Mouse (Mus musculus): ENCODE data around the gene Eapp.
"Not testable (repeated sequence)": the region's sequence is repeated elsewhere in the genome, so short reads cannot be mapped to it uniquely, and the experiment has no call there.

The Eapp gene

GRCm38 (mm10) chr12:54695511-54696241, at the start of gene Eapp:
Eapp (minus strand) TSS chr12:54695897.
- DNase-seq (ENCODE audit: low spot score) = peak; percentile 88

- DNase-seq (ENCODE audit: low spot score) = not testable (repeated sequence)
These were observed 43.1 kb upstream of the Eapp start for GRCm38 (mm10) chr12:54738661-54739243.

- DNase-seq (ENCODE audit: low spot score) = not testable (repeated sequence)
These were observed 42.4 kb upstream of the Eapp start for GRCm38 (mm10) chr12:54737891-54738660.

GRCm38 (mm10) chr12:54734307-54735131, 38.8 kb upstream of the Eapp start:
- DNase-seq (ENCODE audit: low spot score) = not testable (repeated sequence)

- DNase-seq (ENCODE audit: low spot score) = not testable (repeated sequence)
These were observed 33.7 kb upstream of the Eapp start for GRCm38 (mm10) chr12:54729140-54730059.

GRCm38 (mm10) chr12:54718871-54719786, 23.4 kb upstream of the Eapp start:
- DNase-seq (ENCODE audit: low spot score) = not testable (repeated sequence)

GRCm38 (mm10) chr12:54717516-54717915, 21.8 kb upstream of the Eapp start:
- not testable (repeated sequence) for DNase-seq (ENCODE audit: low spot score)

GRCm38 (mm10) chr12:54713822-54714626, 18.3 kb upstream of the Eapp start:
- DNase-seq (ENCODE audit: low spot score) = not testable (repeated sequence)

- not testable (repeated sequence) for DNase-seq (ENCODE audit: low spot score)
These were observed 14.8 kb upstream of the Eapp start for GRCm38 (mm10) chr12:54710494-54710879.

GRCm38 (mm10) chr12:54709691-54710493, 14.2 kb upstream of the Eapp start:
- not testable (repeated sequence) for DNase-seq (ENCODE audit: low spot score)

GRCm38 (mm10) chr12:54699394-54699793, 3.7 kb upstream of the Eapp start:
- no peak for DNase-seq (ENCODE audit: low spot score)

GRCm38 (mm10) chr12:54697791-54698250, 2.1 kb upstream of the Eapp start:
- DNase-seq (ENCODE audit: low spot score) = no peak

GRCm38 (mm10) chr12:54697003-54697597, 1.4 kb upstream of the Eapp start:
- no peak for DNase-seq (ENCODE audit: low spot score)

- DNase-seq (ENCODE audit: low spot score) = peak; percentile 78
These were observed 725 bp upstream of the Eapp start for GRCm38 (mm10) chr12:54696242-54697002.

- DNase-seq (ENCODE audit: low spot score) = no peak
These were observed 718 bp downstream of the Eapp start for GRCm38 (mm10) chr12:54694847-54695510.

- DNase-seq (ENCODE audit: low spot score) = no peak
These were observed 6.6 kb downstream of the Eapp start for GRCm38 (mm10) chr12:54689082-54689481.
